Mouse (Mus musculus): ENCODE results near the gene Megf8. TPM values are rescaled to one million over a fixed set of nuclear protein-coding genes. Genes with fewer than 3 reads are reported as not detected.
A peak's percentile ranks its signal among the peaks of the same experiment; 100 is the strongest.

Megf8 gene
- polyA plus RNA-seq, 1 experiment: not detected

GRCm38 (mm10) chr7:25271651-25272444 lies 45.1 kb upstream of the Megf8 start:
- Histone ChIP-seq H3K4me1 (ENCODE audit: control insufficient read depth, insufficient read depth, low read length) (peaks cover 64% of the 10 kb centered on the region), H3K4me3 (ENCODE audit: insufficient read depth, low read depth, low read length) (no peak overlapping the region), H3K27ac (ENCODE audit: insufficient read depth, low read depth, low read length) (no peak overlapping the region)
- TF ChIP-seq CTCF (IDR thresholded peaks at IDR 0.05; ENCODE audit: insufficient read depth, low read depth, low read length) (no peak), POLR2A (IDR thresholded peaks at IDR 0.05; ENCODE audit: insufficient read depth, low read depth, low read length) (no peak)
- WGBS: 91% methylated on average over 30 of the region's 30 CpGs

- Histone ChIP-seq H3K4me1 (ENCODE audit: control insufficient read depth, insufficient read depth, low read length) (peaks cover 63% of the 10 kb centered on the region), H3K4me3 (ENCODE audit: insufficient read depth, low read depth, low read length) (no peak overlapping the region), H3K27ac (ENCODE audit: insufficient read depth, low read depth, low read length) (no peak overlapping the region)
- no peak for TF ChIP-seq CTCF (IDR thresholded peaks at IDR 0.05; ENCODE audit: insufficient read depth, low read depth, low read length)
- no peak for TF ChIP-seq POLR2A (IDR thresholded peaks at IDR 0.05; ENCODE audit: insufficient read depth, low read depth, low read length)
- 87% methylated on average over 38 of the region's 38 CpGs for WGBS
Observed at GRCm38 (mm10) chr7:25272445-25273258, 44.3 kb upstream of the Megf8 start.

GRCm38 (mm10) chr7:25273259-25274241 lies 43.4 kb upstream of the Megf8 start:
- no peak overlapping the region for H3K27ac ChIP-seq (ENCODE audit: insufficient read depth, low read depth, low read length)
- H3K4me3 ChIP-seq (ENCODE audit: insufficient read depth, low read depth, low read length): no peak overlapping the region
- peaks cover 63% of the 10 kb centered on the region for H3K4me1 ChIP-seq (ENCODE audit: control insufficient read depth, insufficient read depth, low read length)
- TF ChIP-seq POLR2A (IDR thresholded peaks at IDR 0.05; ENCODE audit: insufficient read depth, low read depth, low read length) (no peak), CTCF (IDR thresholded peaks at IDR 0.05; ENCODE audit: insufficient read depth, low read depth, low read length) (no peak)
- WGBS: 86% methylated on average over 22 of the region's 22 CpGs

- H3K4me3 ChIP-seq (ENCODE audit: insufficient read depth, low read depth, low read length): no peak overlapping the region
- TF ChIP-seq CTCF (IDR thresholded peaks at IDR 0.05; ENCODE audit: insufficient read depth, low read depth, low read length): no peak
- WGBS: 31% methylated on average over 5 of the region's 5 CpGs
- peak overlapping the region; percentile 12; the same call in 1 of the 2 replicates for H3K27ac ChIP-seq (ENCODE audit: insufficient read depth, low read depth, low read length)
- H3K4me1 ChIP-seq (ENCODE audit: control insufficient read depth, insufficient read depth, low read length): peaks cover 59% of the 10 kb centered on the region
Observed at GRCm38 (mm10) chr7:25274571-25274970, 42.4 kb upstream of the Megf8 start.

- peak overlapping the region; percentile 12; the same call in 1 of the 2 replicates for H3K27ac ChIP-seq (ENCODE audit: insufficient read depth, low read depth, low read length)
- no peak overlapping the region for H3K4me3 ChIP-seq (ENCODE audit: insufficient read depth, low read depth, low read length)
- TF ChIP-seq CTCF (IDR thresholded peaks at IDR 0.05; ENCODE audit: insufficient read depth, low read depth, low read length) (no peak), POLR2A (IDR thresholded peaks at IDR 0.05; ENCODE audit: insufficient read depth, low read depth, low read length) (no peak)
- peaks cover 59% of the 10 kb centered on the region for H3K4me1 ChIP-seq (ENCODE audit: control insufficient read depth, insufficient read depth, low read length)
- WGBS: 80% methylated on average over 3 of the region's 3 CpGs
Observed at GRCm38 (mm10) chr7:25274996-25275395, 42.0 kb upstream of the Megf8 start.

- 57% methylated on average over 9 of the region's 9 CpGs for WGBS
- Histone ChIP-seq H3K4me3 (ENCODE audit: insufficient read depth, low read depth, low read length) (no peak overlapping the region), H3K27ac (ENCODE audit: insufficient read depth, low read depth, low read length) (peak overlapping the region; percentile 1; the same call in 1 of the 2 replicates), H3K4me1 (ENCODE audit: control insufficient read depth, insufficient read depth, low read length) (peaks cover 59% of the 10 kb centered on the region)
- no peak for TF ChIP-seq CTCF (IDR thresholded peaks at IDR 0.05; ENCODE audit: insufficient read depth, low read depth, low read length)
- TF ChIP-seq POLR2A (IDR thresholded peaks at IDR 0.05; ENCODE audit: insufficient read depth, low read depth, low read length): no peak
Observed at GRCm38 (mm10) chr7:25275555-25276298, 41.2 kb upstream of the Megf8 start.

GRCm38 (mm10) chr7:25277405-25277804 lies 39.6 kb upstream of the Megf8 start:
- H3K4me1 ChIP-seq (ENCODE audit: control insufficient read depth, insufficient read depth, low read length): peaks cover 51% of the 10 kb centered on the region
- TF ChIP-seq POLR2A (IDR thresholded peaks at IDR 0.05; ENCODE audit: insufficient read depth, low read depth, low read length): no peak
- no peak for TF ChIP-seq CTCF (IDR thresholded peaks at IDR 0.05; ENCODE audit: insufficient read depth, low read depth, low read length)

GRCm38 (mm10) chr7:25277998-25278340 lies 39.0 kb upstream of the Megf8 start:
- Histone ChIP-seq H3K4me1 (ENCODE audit: control insufficient read depth, insufficient read depth, low read length) (peaks cover 46% of the 10 kb centered on the region), H3K4me3 (ENCODE audit: insufficient read depth, low read depth, low read length) (no peak overlapping the region), H3K27ac (ENCODE audit: insufficient read depth, low read depth, low read length) (peak overlapping the region; percentile 53)
- TF ChIP-seq POLR2A (IDR thresholded peaks at IDR 0.05; ENCODE audit: insufficient read depth, low read depth, low read length) (no peak), CTCF (IDR thresholded peaks at IDR 0.05; ENCODE audit: insufficient read depth, low read depth, low read length) (no peak)
- 4% methylated on average over 4 of the region's 4 CpGs for WGBS

More at GRCm38 (mm10) chr7:25277405-25277804, 39.6 kb upstream of the Megf8 start:
- WGBS: 76% methylated on average over 4 of the region's 4 CpGs
- Histone ChIP-seq H3K4me3 (ENCODE audit: insufficient read depth, low read depth, low read length) (no peak overlapping the region), H3K27ac (ENCODE audit: insufficient read depth, low read depth, low read length) (peak overlapping the region; percentile 53; the same call in 1 of the 2 replicates)

Measured in olfactory bulb, adult 2 months (tissue).